Mouse (Mus musculus) bone marrow macrophage, adult 2 months (primary cell): ENCODE results near the gene Rnf181.

ENCODE experiments used
- CTCF ChIP-seq: IDR thresholded peaks from 2 replicates; pipeline ENCODE4 v1.5.1; 2012; ENCODE audit warnings: low read depth, mild to moderate bottlenecking, low read length, moderate library complexity
- POLR2A ChIP-seq: IDR thresholded peaks from 2 replicates; pipeline ENCODE4 v1.6.1; 2012; ENCODE audit warnings: mild to moderate bottlenecking, low read depth, low read length, borderline replicate concordance

DNA sequence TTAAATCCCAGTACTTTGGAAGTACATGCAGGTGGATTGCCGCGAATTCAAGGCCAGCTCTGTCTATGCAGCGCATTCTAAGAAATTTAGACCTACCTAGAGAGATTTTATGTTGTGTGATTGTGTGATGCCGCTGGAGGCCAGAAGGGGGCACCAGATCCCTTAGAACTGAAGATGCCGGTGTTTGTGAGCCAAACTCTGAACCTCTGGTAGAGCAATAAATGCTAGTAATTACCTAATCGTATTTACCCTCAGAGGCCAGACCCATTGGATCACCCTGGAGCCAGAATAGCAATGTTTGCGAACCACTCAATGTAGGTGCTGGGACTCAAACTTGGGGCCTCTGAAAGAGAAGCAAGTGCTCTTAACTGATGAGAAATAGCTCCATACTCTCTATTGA is 35.1 kb upstream of the Rnf181 start:
- TF ChIP-seq POLR2A: no peak
- TF ChIP-seq CTCF: peak; percentile 80
